Mouse (Mus musculus) bone marrow, adult 2 months (tissue): ENCODE results near the gene Lrrc40.

Source experiments
- CTCF ChIP-seq: fragments of 200-500 bp; IDR thresholded peaks from 2 replicates; pipeline ENCODE4 v1.5.1; 2011; ENCODE audit warnings: low read length, control low read depth; ENCODE audit not compliant: control insufficient read depth, insufficient read depth
- POLR2A ChIP-seq: fragments of 200-500 bp; IDR thresholded peaks from 2 replicates; pipeline ENCODE4 v1.6.1; 2011; ENCODE audit warnings: low read depth, mild to moderate bottlenecking, control low read depth, low read length, borderline replicate concordance; ENCODE audit not compliant: control insufficient read depth

- TF ChIP-seq POLR2A = no peak
- no peak for TF ChIP-seq CTCF
Observed at GRCm38 (mm10) chr3:158075004-158075403, 38.5 kb downstream of the Lrrc40 start.
